Mouse (Mus musculus) liver, adult 2 months (tissue): ENCODE measurements around the gene Cog2. TPM values are rescaled to one million over a fixed set of nuclear protein-coding genes. Genes with fewer than 3 reads are reported as not detected.

Experiments used
- DNase-seq: peaks from one replicate; pipeline ENCODE4 v3.0.0-alpha.2; 2011; ENCODE audit warnings: low read depth, low spot score; ENCODE audit errors: extremely low read depth
- H3K27ac ChIP-seq: fragments of 200-500 bp; replicated peaks from 2 replicates; pipeline ENCODE4 v1.5.1; 2012; ENCODE audit warnings: low read depth, mild to moderate bottlenecking, control low read depth, inconsistent platforms, low read length; ENCODE audit not compliant: insufficient read depth
- H3K27me3 ChIP-seq: fragments of 200-500 bp; 2 replicates; pipeline ENCODE4 v1.6.1; 2012; ENCODE audit warnings: mild to moderate bottlenecking, moderate library complexity, low read length, inconsistent platforms; ENCODE audit not compliant: control insufficient read depth, insufficient read depth
- H3K36me3 ChIP-seq: fragments of 200-500 bp; 2 replicates; pipeline ENCODE4 v1.6.1; 2012; ENCODE audit warnings: low read length, inconsistent platforms; ENCODE audit not compliant: control insufficient read depth, insufficient read depth
- H3K4me1 ChIP-seq: fragments of 200-500 bp; 2 replicates; pipeline ENCODE4 v1.6.1; 2011; ENCODE audit warnings: low read length; ENCODE audit not compliant: control insufficient read depth, insufficient read depth
- H3K4me3 ChIP-seq: fragments of 200-500 bp; 2 replicates; pipeline ENCODE4 v1.5.1; 2011; ENCODE audit warnings: low read depth, mild to moderate bottlenecking, control low read depth, low read length, moderate library complexity; ENCODE audit not compliant: insufficient read depth
- H3K79me2 ChIP-seq: fragments of 200-500 bp; 2 replicates; pipeline ENCODE4 v1.6.1; 2012; ENCODE audit warnings: inconsistent platforms, mild to moderate bottlenecking, low read length, moderate library complexity; ENCODE audit not compliant: control insufficient read depth, insufficient read depth
- H3K9ac ChIP-seq: fragments of 200-500 bp; 2 replicates; pipeline ENCODE4 v1.6.1; 2012; ENCODE audit warnings: low read depth, mild to moderate bottlenecking, control low read depth, inconsistent platforms, low read length
- CTCF ChIP-seq: fragments of 200-500 bp; IDR thresholded peaks from 2 replicates; pipeline ENCODE4 v1.5.1; 2011; ENCODE audit warnings: low read depth, low read length, control low read depth
- POLR2A ChIP-seq: fragments of 200-500 bp; IDR thresholded peaks from 2 replicates; pipeline ENCODE4 v1.6.1; 2011; ENCODE audit warnings: low read length, control low read depth; ENCODE audit not compliant: insufficient read depth; ENCODE audit errors: extremely low read depth
- WGBS: fragments of 180-500 bp; shearing (Covaris S2); methylation state at CpG from one replicate; pipeline ENCODE4 v1.1.7; 2018; 5-methylcytosine and 5-hydroxymethylcytosine counted together
- polyA plus RNA-seq: library from polyadenylated mRNA; depleted of rRNA; stranded (reverse); fragments of >200 nt; gene quantifications from 2 replicates; pipeline ENCODE4 v1.2.3, GENCODE M21; 2012
- total RNA-seq: library from RNA; depleted of rRNA; stranded (reverse); fragments of >200 nt; gene quantifications from 2 replicates; pipeline ENCODE4 v1.2.3, GENCODE M21; 2014

Cog2 gene
- total and polyA plus RNA-seq, 2 experiments, result 12.6 to 16.6 TPM

- Histone ChIP-seq H3K4me1 (peaks cover 16% of the 10 kb centered on the region), H3K9ac (no peak overlapping the region), H3K27me3 (no peaks in the 10 kb centered on the region), H3K27ac (no peak overlapping the region), H3K79me2 (no peaks in the 10 kb centered on the region), H3K4me3 (no peak overlapping the region), H3K36me3 (peaks cover 12% of the 10 kb centered on the region; the same call in 1 of the 2 replicates)
- DNase-seq, result no peak
- no peak for TF ChIP-seq CTCF
- WGBS, result 57% methylated on average over 5 of the region's 5 CpGs
These were observed 36.9 kb downstream of the Cog2 start for GRCm38 (mm10) chr8:124557476-124557875.

- 26% methylated on average over 6 of the region's 6 CpGs for WGBS
- peaks cover 55% of the 10 kb centered on the region for H3K4me1 ChIP-seq
- peak; percentile 91 for DNase-seq
- H3K4me3 ChIP-seq, result peak overlapping the region; percentile 69
- peaks cover 16% of the 10 kb centered on the region; the same call in 1 of the 2 replicates for H3K36me3 ChIP-seq
- peaks cover 6% of the 10 kb centered on the region; the same call in 1 of the 2 replicates for H3K79me2 ChIP-seq
- H3K9ac ChIP-seq, result peak overlapping the region; percentile 89
- peak overlapping the region; percentile 92 for H3K27ac ChIP-seq
- no peaks in the 10 kb centered on the region for H3K27me3 ChIP-seq
- TF ChIP-seq POLR2A, result no peak
- TF ChIP-seq CTCF, result no peak
These were observed 46.6 kb downstream of the Cog2 start for GRCm38 (mm10) chr8:124567126-124567525.

GRCm38 (mm10) chr8:124567584-124567983 lies 47.0 kb downstream of the Cog2 start:
- Histone ChIP-seq H3K4me3 (peak overlapping the region; percentile 69), H3K4me1 (peaks cover 54% of the 10 kb centered on the region), H3K36me3 (peaks cover 16% of the 10 kb centered on the region; the same call in 1 of the 2 replicates), H3K79me2 (peaks cover 6% of the 10 kb centered on the region; the same call in 1 of the 2 replicates), H3K9ac (peak overlapping the region; percentile 89), H3K27ac (peak overlapping the region; percentile 92), H3K27me3 (no peaks in the 10 kb centered on the region)
- WGBS, result 32% methylated on average over 3 of the region's 3 CpGs
- no peak for TF ChIP-seq CTCF
- TF ChIP-seq POLR2A, result no peak
- DNase-seq, result peak; percentile 96

GRCm38 (mm10) chr8:124569100-124569499 lies 48.5 kb downstream of the Cog2 start:
- H3K79me2 ChIP-seq, result peaks cover 6% of the 10 kb centered on the region; the same call in 1 of the 2 replicates
- WGBS, result 12% methylated on average over 2 of the region's 2 CpGs
- H3K4me1 ChIP-seq, result peaks cover 43% of the 10 kb centered on the region
- H3K9ac ChIP-seq, result peak overlapping the region; percentile 81
- peak; percentile 73 for DNase-seq
- H3K36me3 ChIP-seq, result peaks cover 4% of the 10 kb centered on the region; the same call in 1 of the 2 replicates
- peak overlapping the region; percentile 69 for H3K4me3 ChIP-seq
- no peaks in the 10 kb centered on the region for H3K27me3 ChIP-seq
- TF ChIP-seq POLR2A (no peak), CTCF (no peak)
- H3K27ac ChIP-seq, result peak overlapping the region; percentile 97

GRCm38 (mm10) chr8:124569593-124569992 lies 49.0 kb downstream of the Cog2 start, which contains the start of gene Agt:
Gene Agt, minus strand, starts transcription at chr8:124569706.
- H3K4me3 ChIP-seq, result peak within 1 kb of the TSS; percentile 69
- H3K9ac ChIP-seq, result peak within 1 kb of the TSS; percentile 81
- peak within 1 kb of the TSS; percentile 97 for H3K27ac ChIP-seq
- no peaks in the 10 kb centered on the region for H3K27me3 ChIP-seq
- peaks cover 6% of the 10 kb centered on the region; the same call in 1 of the 2 replicates for H3K79me2 ChIP-seq
- WGBS, result 20% methylated on average over 2 of the region's 2 CpGs
- H3K36me3 ChIP-seq, result no peaks in the 10 kb centered on the region
- TF ChIP-seq CTCF, result no peak
- TF ChIP-seq POLR2A, result peak; percentile 90
- peak; percentile 99 for DNase-seq
- H3K4me1 ChIP-seq, result peaks cover 39% of the 10 kb centered on the region

- H3K36me3 ChIP-seq, result no peaks in the 10 kb centered on the region
- H3K27me3 ChIP-seq, result no peaks in the 10 kb centered on the region
- peaks cover 1% of the 10 kb centered on the region; the same call in 1 of the 2 replicates for H3K79me2 ChIP-seq
- 20% methylated on average over 8 of the region's 8 CpGs for WGBS
- H3K4me1 ChIP-seq, result peaks cover 21% of the 10 kb centered on the region
- H3K27ac ChIP-seq, result peak overlapping the region; percentile 96
- DNase-seq, result peak; percentile 100
- H3K9ac ChIP-seq, result 0 out of 2 replicates have a peak overlapping the region, but pooled peaks have one; percentile 32
- TF ChIP-seq POLR2A, result no peak
- TF ChIP-seq CTCF, result no peak
- no peak overlapping the region for H3K4me3 ChIP-seq
These were observed 51.3 kb downstream of the Cog2 start for GRCm38 (mm10) chr8:124571732-124572429.
